20 mouse cellular contexts compared by ENCODE assay signal in genomic region chr9:103959989-103960388, GRCm38 (mm10). TPM values are rescaled to one million over a fixed set of nuclear protein-coding genes. Genes with fewer than 3 reads are reported as not detected.
DNase-seq lines count a peak whose midpoint lies in the region; ATAC-seq lines count a peak whose summit lies in the region.
"Had no signal": no experiment of that assay in that cellular context is flagged by ENCODE, and none has a peak within 500 bp of the region (broad histone marks: within the 10 kb centered on the region; RNA-seq: fewer than 3 reads in every experiment).

No protein-coding gene starts in this region.

- no peaks in the 10 kb centered on the region for H3K36me3 ChIP-seq in heart, embryonic 13.5 days
- H3K36me3 ChIP-seq in kidney, embryonic 16.5 days (ENCODE audit: insufficient read depth, low read length): no peaks in the 10 kb centered on the region
- H3K36me3 ChIP-seq: embryonic facial prominence, embryonic 12.5 days; heart, embryonic 12.5 days; limb, embryonic 12.5 days; liver, embryonic 13.5 days had no signal

- peak overlapping the region; percentile 45; the same call in 1 of the 2 replicates for H3K27ac ChIP-seq in heart, embryonic 13.5 days (replicated peaks)
- no peak overlapping the region for H3K27ac ChIP-seq in kidney, embryonic 16.5 days (ENCODE audit: low read length)
- H3K27ac ChIP-seq: embryonic facial prominence, embryonic 12.5 days; hindbrain, postnatal 0 days; limb, embryonic 12.5 days; liver, embryonic 13.5 days had no signal

- no peak overlapping the region for H3K4me2 ChIP-seq in heart, embryonic 13.5 days
- no peak overlapping the region for H3K4me2 ChIP-seq in kidney, embryonic 16.5 days (replicated peaks; ENCODE audit: low read depth, low read length)
- H3K4me2 ChIP-seq: embryonic facial prominence, embryonic 12.5 days; heart, embryonic 12.5 days; limb, embryonic 12.5 days; liver, embryonic 13.5 days had no signal

- no peak for DNase-seq in heart, adult 18-20 months
- DNase-seq in ZHBTc4 (ENCODE audit: low read depth, low spot score): peak; percentile 35
- peak; percentile 71 for DNase-seq in layer of hippocampus, adult 9-11 months
- peak; percentile 8 for DNase-seq in right cerebral cortex, postnatal 14 days
- DNase-seq in cerebellum, adult 8-10 months: no peak
- DNase-seq in left cerebral cortex, postnatal 4 days: no peak
- DNase-seq: adrenal gland, postnatal 14 days; cerebellum, adult 9-10 months; forebrain, postnatal 0 days; gastrocnemius, postnatal 14 days; kidney, adult 9 months; liver, embryonic 13.5 days; thymus, postnatal 4 days had no signal

- H3K27me3 ChIP-seq in heart, embryonic 13.5 days (replicated peaks): no peaks in the 10 kb centered on the region
- H3K27me3 ChIP-seq in kidney, embryonic 16.5 days (ENCODE audit: insufficient read depth, low read length): no peaks in the 10 kb centered on the region
- H3K27me3 ChIP-seq: embryonic facial prominence, embryonic 12.5 days; heart, embryonic 12.5 days; limb, embryonic 12.5 days; liver, embryonic 13.5 days had no signal

- H3K9me3 ChIP-seq in heart, embryonic 13.5 days: no peaks in the 10 kb centered on the region
- H3K9me3 ChIP-seq in kidney, embryonic 16.5 days (ENCODE audit: low read length): no peaks in the 10 kb centered on the region
- H3K9me3 ChIP-seq: embryonic facial prominence, embryonic 12.5 days; heart, embryonic 12.5 days; limb, embryonic 12.5 days; liver, embryonic 13.5 days had no signal

- WGBS in heart, embryonic 13.5 days: 53% methylated on average over 10 of the region's 10 CpGs
- 74% methylated on average over 10 of the region's 10 CpGs for WGBS in kidney, embryonic 16.5 days

- H3K4me1 ChIP-seq in heart, embryonic 13.5 days: peaks cover 10% of the 10 kb centered on the region
- no peaks in the 10 kb centered on the region for H3K4me1 ChIP-seq in kidney, embryonic 16.5 days (ENCODE audit: insufficient read depth, low read length)
- H3K4me1 ChIP-seq: embryonic facial prominence, embryonic 12.5 days; limb, embryonic 12.5 days; liver, embryonic 13.5 days had no signal

- no peak overlapping the region for H3K4me3 ChIP-seq in heart, embryonic 13.5 days
- H3K4me3 ChIP-seq in kidney, embryonic 16.5 days (ENCODE audit: low read length): no peak overlapping the region
- H3K4me3 ChIP-seq: embryonic facial prominence, embryonic 12.5 days; heart, embryonic 12.5 days; limb, embryonic 12.5 days; liver, embryonic 13.5 days had no signal

- ATAC-seq in heart, embryonic 13.5 days (ENCODE audit: extremely low read depth, insufficient number of reproducible peaks, low FRiP score, low TSS enrichment): no peak
- ATAC-seq in kidney, embryonic 16.5 days (ENCODE audit: low FRiP score, low TSS enrichment): no peak
- ATAC-seq: activated CD4-positive, CD25-positive, alpha-beta regulatory T cell, adult 4 months; forebrain, postnatal 0 days; hindbrain, postnatal 0 days had no signal

- no peak overlapping the region for H3K9ac ChIP-seq in heart, embryonic 13.5 days
- H3K9ac ChIP-seq in kidney, embryonic 16.5 days (replicated peaks; ENCODE audit: low read length): no peak overlapping the region
- H3K9ac ChIP-seq: embryonic facial prominence, embryonic 12.5 days; forebrain, postnatal 0 days; heart, embryonic 12.5 days; limb, embryonic 12.5 days; liver, embryonic 13.5 days had no signal

- intact Hi-C loops in left cerebral cortex, postnatal 4 days (cut with DNase I): no loop called here

RNA-seq across cellular contexts. Expression of gene Nphp3, which starts 42.4 kb away (rescaled TPM):
- 4.1 and 4.8 TPM in 2 replicates for polyA plus RNA-seq in heart, embryonic 13.5 days (2015; fragmentation: Nextera tagmentation; extraction: Ambion mirVana)
- 1 to 10 TPM; 1.9 to 2.0 TPM for total RNA-seq in heart, adult 18-20 months (2021)
- total RNA-seq in left cerebral cortex, postnatal 4 days (2021): 10 to 100 TPM in 1 of 2 experiments, 1 to 10 TPM in 1; 8.9 to 10.0 TPM
- polyA plus RNA-seq in kidney, embryonic 16.5 days (2015; fragmentation: Nextera tagmentation; extraction: Ambion mirVana): 4.3 and 6.2 TPM in 2 replicates

Comparison
In these comparisons a context has a peak if more than half of its experiments do, and no peak if none do; other contexts are left out.
1. DNase-seq: peak in ZHBTc4 (single experiment), layer of hippocampus, adult 9-11 months (single experiment) and right cerebral cortex, postnatal 14 days (single experiment); none in heart, adult 18-20 months (0 of 2), cerebellum, adult 8-10 months (single experiment) and left cerebral cortex, postnatal 4 days (single experiment).